Mouse (Mus musculus) layer of hippocampus, postnatal 25 days (tissue): Measurements from ENCODE around the gene Tigd3. TPM values are rescaled to one million over a fixed set of nuclear protein-coding genes. Genes with fewer than 3 reads are reported as not detected.

Source experiments
- DNase-seq, 2 experiments: peaks; one replicate each; pipeline ENCODE4 v3.0.0; 2022; ENCODE audit warnings: mixed read lengths in 2 of 2, low spot score in 1 of 2; ENCODE audit errors: extremely low spot score in 1 of 2
- total RNA-seq, 2 experiments: library from RNA; stranded (reverse); gene quantifications; 2 replicates each; pipeline ENCODE4 v1.2.3; 2021

The Tigd3 gene
- total RNA-seq, 2 experiments from 2014 or later = 3.4 TPM

GRCm38 (mm10) chr19:5879735-5880134 lies 14.2 kb downstream of the Tigd3 start:
- DNase-seq = no peak

GRCm38 (mm10) chr19:5878916-5879315 lies 15.0 kb downstream of the Tigd3 start:
- no peak for DNase-seq

- no peak for DNase-seq
Measured at GRCm38 (mm10) chr19:5878362-5878722, 15.6 kb downstream of the Tigd3 start.

- peak; percentile 54 to 65 for DNase-seq
Measured at GRCm38 (mm10) chr19:5877618-5878361, 16.2 kb downstream of the Tigd3 start, which contains the start of gene Slc25a45. TSS of gene Slc25a45 (plus strand) at chr19:5877808.

- DNase-seq = peak; percentile 87
Measured at GRCm38 (mm10) chr19:5874969-5875480, 18.9 kb downstream of the Tigd3 start, which contains the start of gene Frmd8. TSS of gene Frmd8 (minus strand) at chr19:5875274.

GRCm38 (mm10) chr19:5874391-5874968 lies 19.5 kb downstream of the Tigd3 start:
- DNase-seq = no peak

- DNase-seq = no peak
Measured at GRCm38 (mm10) chr19:5872931-5873556, 20.9 kb downstream of the Tigd3 start.

- no peak for DNase-seq
Measured at GRCm38 (mm10) chr19:5872528-5872927, 21.4 kb downstream of the Tigd3 start.

- DNase-seq = no peak
Measured at GRCm38 (mm10) chr19:5871683-5872082, 22.3 kb downstream of the Tigd3 start.

- DNase-seq = no peak
Measured at GRCm38 (mm10) chr19:5871273-5871672, 22.7 kb downstream of the Tigd3 start.

- DNase-seq = no peak
Measured at GRCm38 (mm10) chr19:5868096-5868495, 25.9 kb downstream of the Tigd3 start.

- no peak for DNase-seq
Measured at GRCm38 (mm10) chr19:5864710-5865398, 29.1 kb downstream of the Tigd3 start.

GRCm38 (mm10) chr19:5863776-5864175 lies 30.2 kb downstream of the Tigd3 start:
- no peak for DNase-seq

- DNase-seq = no peak
Measured at GRCm38 (mm10) chr19:5862335-5863085, 31.4 kb downstream of the Tigd3 start.

- no peak for DNase-seq
Measured at GRCm38 (mm10) chr19:5856604-5857003, 37.3 kb downstream of the Tigd3 start.

GRCm38 (mm10) chr19:5852035-5852722 lies 41.8 kb downstream of the Tigd3 start:
- DNase-seq = no peak

- no peak for DNase-seq
Measured at GRCm38 (mm10) chr19:5851481-5851971, 42.4 kb downstream of the Tigd3 start.

- no peak for DNase-seq
Measured at GRCm38 (mm10) chr19:5850860-5851259, 43.1 kb downstream of the Tigd3 start.

- DNase-seq = peak; percentile 83 to 97
Measured at GRCm38 (mm10) chr19:5849843-5850527, 44.0 kb downstream of the Tigd3 start.
